Mouse (Mus musculus): ENCODE measurements at regions not wholly inside any gene's neighbourhood (a gene's known extent, or its start where the extent isn't known, plus 50 kb on each side); places are given as distances from the start of the nearest gene placed in this dataset.
"Not testable (repeated sequence)": the region's sequence is repeated elsewhere in the genome, so short reads cannot be mapped to it uniquely, and the experiment has no call there.

DNA sequence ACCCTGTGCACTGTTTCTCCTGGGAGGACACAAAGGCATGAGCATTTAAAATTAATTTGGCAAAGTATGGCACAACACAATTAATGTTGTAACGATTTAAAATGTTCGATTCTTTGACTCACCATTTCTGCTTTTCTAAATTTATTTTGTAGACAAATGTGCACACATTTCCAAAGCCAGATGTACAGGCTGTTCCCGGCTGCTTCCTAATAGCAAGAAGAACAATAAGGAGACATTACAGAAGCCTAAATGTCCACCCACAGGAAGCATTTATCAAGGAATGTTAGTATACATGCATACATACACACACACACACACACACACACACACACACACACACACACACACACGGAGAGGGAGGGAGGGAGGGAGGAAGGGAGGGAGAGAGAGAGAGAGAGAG lies 179.1 kb upstream of the Gm10131 start:
- DNase-seq: no peak

DNA sequence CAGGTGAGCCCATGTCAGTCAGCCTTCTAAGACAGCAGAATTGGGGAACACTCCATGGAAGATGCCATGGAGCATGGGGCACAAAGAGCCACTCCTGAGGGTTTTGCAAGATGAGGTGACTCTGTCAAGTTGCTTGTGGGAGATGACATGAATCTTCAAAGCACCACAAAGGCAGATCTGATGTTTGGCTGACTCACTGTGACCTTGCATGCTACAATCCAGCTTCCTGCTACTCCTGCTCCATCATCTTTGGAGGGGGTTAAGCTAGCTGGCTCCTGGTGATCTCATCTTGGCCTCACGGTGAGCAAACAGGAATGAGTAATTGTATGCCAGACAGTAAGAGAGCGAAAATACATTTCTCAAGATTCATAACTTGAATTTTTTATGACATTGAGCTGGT lies 176.3 kb upstream of the Gm10131 start:
- peak; percentile 29 for DNase-seq

DNA sequence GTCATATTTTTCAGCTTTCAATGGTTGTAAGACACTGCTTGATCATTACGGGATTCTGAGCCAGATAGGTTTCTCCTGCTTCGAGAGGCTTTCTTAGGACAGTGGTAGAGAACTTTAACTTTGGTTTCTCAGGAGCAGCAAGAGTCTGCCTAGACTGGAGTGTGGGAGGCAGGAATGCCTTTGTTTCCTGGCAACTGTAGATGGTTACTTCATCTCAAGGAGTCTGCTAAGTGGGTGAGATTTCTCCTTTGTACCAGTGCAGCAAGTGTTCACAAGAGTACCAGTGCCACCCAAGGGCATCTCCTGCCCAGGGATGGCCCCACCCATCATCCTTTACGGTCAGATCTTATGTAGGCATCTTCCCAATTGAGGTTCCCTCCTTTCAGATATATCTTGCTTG lies 173.0 kb upstream of the Gm10131 start:
- DNase-seq: no peak

DNA sequence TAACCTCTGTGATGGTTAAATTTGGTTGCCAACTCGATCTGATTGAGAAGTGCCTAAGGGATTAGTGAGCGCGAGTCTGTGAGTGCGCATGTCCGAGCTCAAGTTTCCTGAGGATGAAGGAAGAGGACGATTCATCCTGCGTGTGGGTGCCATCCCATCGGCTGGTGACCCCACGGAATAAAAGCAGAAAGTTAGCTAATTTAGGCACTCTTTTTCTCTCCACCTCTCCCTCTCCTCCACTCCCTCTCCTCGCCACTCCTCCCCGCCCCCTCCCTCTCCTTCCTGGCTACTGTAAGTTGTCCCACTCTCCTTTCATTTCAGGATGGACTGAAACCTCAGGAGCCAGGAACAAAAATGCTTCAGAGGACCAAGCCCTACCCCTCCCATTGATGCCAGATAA lies 168.9 kb upstream of the Gm10131 start:
- DNase-seq: no peak

DNA sequence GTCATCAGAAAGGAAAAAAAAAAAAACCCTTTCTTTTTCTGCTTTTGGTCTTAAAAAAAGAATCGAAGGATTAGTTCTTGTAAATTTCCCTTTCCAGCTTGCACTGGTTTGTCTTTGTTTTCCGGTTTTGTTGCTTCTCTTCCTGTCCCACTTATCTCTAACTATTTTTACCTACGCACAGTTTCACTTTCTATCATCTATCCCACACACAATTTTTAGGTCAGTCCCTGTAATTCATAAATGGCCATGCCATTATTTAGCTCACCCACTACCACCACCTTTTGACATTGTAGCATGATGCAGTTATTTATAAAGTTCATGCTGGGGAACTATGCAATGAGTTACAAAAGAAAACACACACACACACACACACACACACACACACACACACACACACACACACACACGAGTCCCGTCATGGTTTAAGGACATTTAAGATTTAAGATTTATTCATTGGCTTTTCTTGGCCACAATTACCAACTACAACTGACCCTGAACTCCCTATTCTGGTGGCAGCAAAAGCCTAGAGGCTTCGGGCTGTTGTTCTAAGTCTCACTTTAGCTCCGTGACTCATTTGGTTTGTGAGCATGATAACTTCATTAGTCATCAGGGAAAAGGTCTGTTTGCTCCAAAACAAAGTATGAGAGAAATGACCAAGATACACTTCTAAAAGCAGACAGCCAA lies 164.6 kb upstream of the Gm10131 start:
- peak; percentile 20 for DNase-seq

GRCm38 (mm10) chr8:34274796-34275195 lies 163.3 kb upstream of the Gm10131 start:
- DNase-seq: not testable (repeated sequence)

- DNase-seq: no peak
These were observed 162.6 kb upstream of the Gm10131 start for GRCm38 (mm10) chr8:34274171-34274570.

- DNase-seq: no peak
These were observed 158.3 kb upstream of the Gm10131 start for GRCm38 (mm10) chr8:34269848-34270247.

DNA sequence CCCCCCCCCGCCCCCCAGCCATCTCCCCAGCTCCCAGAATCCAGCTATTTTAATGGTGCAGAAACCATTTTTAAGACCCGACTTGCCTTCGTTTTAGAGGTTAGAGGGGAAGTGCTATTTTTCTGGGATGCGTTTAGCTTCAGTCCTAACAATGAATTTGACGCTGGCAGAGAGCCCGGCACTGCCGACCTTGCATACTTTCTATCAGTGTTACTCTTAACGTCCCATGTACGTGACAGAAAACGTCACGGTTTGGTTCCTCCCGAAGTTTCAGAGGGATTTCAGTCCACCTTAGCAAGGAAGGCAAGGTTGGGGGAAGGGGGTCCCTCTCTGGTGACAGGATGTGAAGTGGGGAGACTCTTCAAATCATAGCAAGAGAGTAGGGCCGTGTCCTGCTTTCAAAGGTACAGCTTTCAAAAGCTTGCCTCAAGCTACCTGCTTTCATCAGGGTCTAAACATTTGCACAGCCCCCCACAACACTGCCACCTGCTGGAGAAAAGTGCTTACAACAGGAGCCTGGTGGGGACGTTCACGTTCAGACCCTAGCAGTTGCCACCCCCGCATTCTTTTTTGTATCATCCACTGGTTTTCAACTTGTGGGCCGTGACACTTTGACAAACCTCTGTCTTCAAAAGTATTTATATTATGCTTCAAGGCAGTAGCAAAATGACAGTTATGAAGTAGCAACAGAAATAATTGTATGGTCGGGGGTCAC lies 157.4 kb upstream of the Gm10131 start:
- peak; percentile 57 for DNase-seq

GRCm38 (mm10) chr8:34254978-34255377 lies 143.4 kb upstream of the Gm10131 start:
- no peak for DNase-seq

- DNase-seq: no peak
These were observed 140.4 kb upstream of the Gm10131 start for GRCm38 (mm10) chr8:34251934-34252333.

DNA sequence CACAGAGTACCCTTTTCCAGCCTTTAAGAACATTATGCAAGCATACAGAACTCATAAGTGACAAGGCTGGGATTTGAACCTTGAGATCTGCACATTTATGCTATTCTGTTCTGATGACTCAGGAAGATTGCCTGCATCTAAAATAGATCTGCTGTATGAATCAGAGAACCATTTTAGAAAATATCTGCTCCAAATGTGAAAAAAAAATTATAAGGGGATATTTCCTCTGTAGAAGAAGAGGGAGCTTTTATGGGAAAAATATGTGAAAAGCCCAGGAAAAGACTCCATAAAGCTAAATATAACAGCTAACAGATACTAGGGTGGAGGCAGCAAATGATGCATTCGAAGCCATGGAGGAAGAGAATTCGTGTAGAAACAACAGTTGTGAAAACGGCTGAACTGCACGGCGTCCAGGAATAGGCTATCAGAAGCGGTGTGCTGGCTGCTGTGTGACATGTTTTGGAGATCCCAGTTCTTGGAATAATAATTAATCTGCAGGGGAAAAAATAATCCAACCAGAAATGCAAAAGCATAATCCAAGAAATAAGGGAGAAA lies 127.9 kb upstream of the Gm10131 start:
- no peak for DNase-seq

- DNase-seq: no peak
These were observed 122.2 kb upstream of the Gm10131 start for GRCm38 (mm10) chr8:34233705-34234104.

DNA sequence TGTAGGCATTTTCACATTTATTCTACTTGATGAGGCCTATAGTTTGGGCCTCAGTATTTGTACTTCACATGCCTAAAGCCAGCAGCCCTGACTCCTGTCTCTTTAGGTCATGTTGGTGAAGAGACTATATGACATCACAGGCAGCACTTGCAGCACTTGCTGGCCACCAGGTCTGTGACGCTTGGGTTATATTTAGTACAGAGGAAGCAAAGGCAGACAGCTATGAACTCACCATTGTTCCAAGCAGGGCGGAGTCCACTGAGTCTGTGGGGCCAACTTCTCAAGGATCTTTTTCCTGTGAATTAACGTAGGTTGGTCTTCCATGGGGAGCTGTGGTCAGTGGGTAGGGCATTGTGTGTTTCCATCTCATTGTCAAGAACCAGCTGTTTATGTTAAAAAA lies 117.9 kb upstream of the Gm10131 start:
- DNase-seq: no peak

- no peak for DNase-seq
These were observed 113.7 kb upstream of the Gm10131 start for GRCm38 (mm10) chr8:34225011-34225890.

DNA sequence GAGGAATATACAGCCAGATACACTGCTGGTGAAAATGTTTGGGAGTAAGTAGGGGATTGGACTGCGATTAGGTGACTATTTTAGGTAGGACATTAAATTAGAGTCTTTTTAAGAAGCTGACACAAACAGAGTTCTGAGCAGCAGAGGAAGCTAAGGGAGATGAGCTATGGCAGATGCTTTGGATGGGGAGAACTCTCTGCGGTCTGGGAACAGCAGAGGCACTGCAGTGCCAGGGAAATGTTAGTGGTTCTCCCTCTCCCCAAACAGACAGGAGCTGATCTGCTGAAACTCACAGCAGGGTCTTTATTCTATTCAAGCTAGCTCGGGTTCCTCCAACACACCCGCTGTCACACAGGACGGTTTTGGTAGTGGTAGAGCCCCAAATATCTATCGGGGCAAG lies 110.7 kb upstream of the Gm10131 start:
- DNase-seq: no peak

Small RNA genes in the stretch of these regions (microRNA-seq; reads per million reads assigned to microRNA genes)
- 0 reads per million in 2 experiments for gene Gm23177
